Mouse (Mus musculus): ENCODE results near the gene Pgap2.
"Not testable (repeated sequence)": the region's sequence is repeated elsewhere in the genome, so short reads cannot be mapped to it uniquely, and the experiment has no call there.

Gene Pgap2

GRCm38 (mm10) chr7:102242917-102243316 lies 32.9 kb downstream of the Pgap2 start:
- DNase-seq = no peak

- no peak for DNase-seq
Measured at GRCm38 (mm10) chr7:102243870-102244269, 33.9 kb downstream of the Pgap2 start.

GRCm38 (mm10) chr7:102244782-102245535 lies 35.0 kb downstream of the Pgap2 start:
- peak; percentile 52 for DNase-seq

GRCm38 (mm10) chr7:102245775-102246174 lies 35.8 kb downstream of the Pgap2 start:
- peak; percentile 38 for DNase-seq

- no peak for DNase-seq
Measured at GRCm38 (mm10) chr7:102246265-102246664, 36.3 kb downstream of the Pgap2 start.

- peak; percentile 35 for DNase-seq
Measured at GRCm38 (mm10) chr7:102246956-102247797, 37.2 kb downstream of the Pgap2 start.

GRCm38 (mm10) chr7:102248691-102249404 lies 38.8 kb downstream of the Pgap2 start:
- DNase-seq = no peak

- DNase-seq = no peak
Measured at GRCm38 (mm10) chr7:102249531-102249895, 39.5 kb downstream of the Pgap2 start.

GRCm38 (mm10) chr7:102249896-102250630 lies 40.1 kb downstream of the Pgap2 start:
- peak; percentile 88 for DNase-seq

GRCm38 (mm10) chr7:102250631-102251214 lies 40.7 kb downstream of the Pgap2 start:
- peak; percentile 94 for DNase-seq

GRCm38 (mm10) chr7:102253631-102254030 lies 43.6 kb downstream of the Pgap2 start:
- no peak for DNase-seq

- DNase-seq = no peak
Measured at GRCm38 (mm10) chr7:102255954-102256353, 45.9 kb downstream of the Pgap2 start, which contains the start of gene Rhog. TSS of gene Rhog (minus strand) at chr7:102256054.

- DNase-seq = no peak
Measured at GRCm38 (mm10) chr7:102256636-102257035, 46.6 kb downstream of the Pgap2 start.

GRCm38 (mm10) chr7:102258189-102258588 lies 48.2 kb downstream of the Pgap2 start:
- DNase-seq = peak; percentile 80

GRCm38 (mm10) chr7:102258753-102259152 lies 48.7 kb downstream of the Pgap2 start:
- DNase-seq = no peak

GRCm38 (mm10) chr7:102259716-102260479 lies 49.9 kb downstream of the Pgap2 start:
- DNase-seq = no peak

- no peak for DNase-seq
Measured at GRCm38 (mm10) chr7:102260518-102260917, 50.5 kb downstream of the Pgap2 start.

- DNase-seq = no peak
Measured at GRCm38 (mm10) chr7:102263020-102263419, 53.0 kb downstream of the Pgap2 start.

GRCm38 (mm10) chr7:102266021-102266400 lies 56.0 kb downstream of the Pgap2 start:
- not testable (repeated sequence) for DNase-seq

- DNase-seq = no peak
Measured at GRCm38 (mm10) chr7:102266401-102267042, 56.5 kb downstream of the Pgap2 start.

GRCm38 (mm10) chr7:102267113-102267579 lies 57.1 kb downstream of the Pgap2 start:
- DNase-seq = peak; percentile 95

Data from kidney, postnatal 14 days (tissue).